Mouse (Mus musculus) embryonic facial prominence, embryonic 15.5 days (tissue): ENCODE measurements around the gene Sgms1. TPM values are rescaled to one million over a fixed set of nuclear protein-coding genes. Genes with fewer than 3 reads are reported as not detected.
A peak's percentile ranks its signal among the peaks of the same experiment; 100 is the strongest.

Experiments used
- ATAC-seq: fragments of 200-750 bp; cut with Nextera tagmentation; 2 replicates; pipeline ENCODE4 v1.8.0; 2017; ENCODE audit warnings: low read depth, moderate TSS enrichment; ENCODE audit not compliant: insufficient number of reproducible peaks, low FRiP score, low TSS enrichment
- H3K27ac ChIP-seq: fragments of 300-500 bp; sonication (generic); replicated peaks from 2 replicates; pipeline ENCODE4 v1.5.1; 2015; ENCODE audit warnings: mild to moderate bottlenecking, inconsistent platforms
- H3K27me3 ChIP-seq: fragments of 300-500 bp; sonication (generic); 2 replicates; pipeline ENCODE4 v1.6.1; 2015; ENCODE audit warnings: inconsistent platforms
- H3K36me3 ChIP-seq: fragments of 300-500 bp; sonication (generic); 2 replicates; pipeline ENCODE4 v1.6.1; 2015; ENCODE audit warnings: mild to moderate bottlenecking, inconsistent platforms
- H3K4me1 ChIP-seq: fragments of 300-500 bp; sonication (generic); 2 replicates; pipeline ENCODE4 v1.6.1; 2015; ENCODE audit warnings: inconsistent platforms
- H3K4me2 ChIP-seq: fragments of 300-500 bp; sonication (generic); replicated peaks from 2 replicates; pipeline ENCODE4 v1.6.1; 2015; ENCODE audit warnings: mild to moderate bottlenecking, inconsistent platforms
- H3K4me3 ChIP-seq: fragments of 300-500 bp; sonication (generic); replicated peaks from 2 replicates; pipeline ENCODE4 v1.5.1; 2015; ENCODE audit warnings: mild to moderate bottlenecking, inconsistent platforms
- H3K9ac ChIP-seq: fragments of 300-500 bp; sonication (generic); 2 replicates; pipeline ENCODE4 v1.6.1; 2015; ENCODE audit warnings: inconsistent platforms
- H3K9me3 ChIP-seq: fragments of 300-500 bp; sonication (generic); replicated peaks from 2 replicates; pipeline ENCODE4 v1.6.1; 2016; ENCODE audit warnings: inconsistent platforms
- WGBS: fragments of 180-500 bp; shearing (Covaris S2); methylation state at CpG from one replicate; pipeline ENCODE4 v1.1.7; 2015; 5-methylcytosine and 5-hydroxymethylcytosine counted together
- polyA plus RNA-seq: library from polyadenylated mRNA; unstranded; fragments of >200 nt; fragmentation: Nextera tagmentation; extraction: Ambion mirVana; gene quantifications from 2 replicates; pipeline ENCODE4 v1.2.1, GENCODE M21; 2015

Sgms1 gene
- polyA plus RNA-seq, 1 experiment from 2014 or later: 38.8 TPM

DNA sequence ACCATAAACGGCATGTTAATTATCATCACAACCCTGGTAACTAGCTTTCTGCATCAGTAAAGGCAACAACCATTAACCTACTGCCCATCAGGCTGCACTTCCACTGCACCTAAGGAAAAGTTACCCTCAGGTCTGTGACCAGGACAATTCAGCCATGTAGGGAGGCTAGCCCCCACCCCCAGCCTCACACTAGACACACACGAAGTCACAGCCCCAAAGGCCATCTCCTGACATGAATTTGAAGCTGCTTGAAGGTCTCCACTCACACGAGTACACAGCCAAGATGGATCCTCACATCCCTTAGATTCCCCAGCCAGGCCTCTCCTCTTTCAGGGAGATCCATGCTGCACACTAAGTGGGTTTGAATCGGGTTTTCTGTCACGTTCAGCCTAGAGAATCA, 42.0 kb downstream of the Sgms1 start:
- no peak overlapping the region for H3K4me3 ChIP-seq
- H3K9me3 ChIP-seq: no peaks in the 10 kb centered on the region
- peaks cover 40% of the 10 kb centered on the region for H3K4me1 ChIP-seq

DNA sequence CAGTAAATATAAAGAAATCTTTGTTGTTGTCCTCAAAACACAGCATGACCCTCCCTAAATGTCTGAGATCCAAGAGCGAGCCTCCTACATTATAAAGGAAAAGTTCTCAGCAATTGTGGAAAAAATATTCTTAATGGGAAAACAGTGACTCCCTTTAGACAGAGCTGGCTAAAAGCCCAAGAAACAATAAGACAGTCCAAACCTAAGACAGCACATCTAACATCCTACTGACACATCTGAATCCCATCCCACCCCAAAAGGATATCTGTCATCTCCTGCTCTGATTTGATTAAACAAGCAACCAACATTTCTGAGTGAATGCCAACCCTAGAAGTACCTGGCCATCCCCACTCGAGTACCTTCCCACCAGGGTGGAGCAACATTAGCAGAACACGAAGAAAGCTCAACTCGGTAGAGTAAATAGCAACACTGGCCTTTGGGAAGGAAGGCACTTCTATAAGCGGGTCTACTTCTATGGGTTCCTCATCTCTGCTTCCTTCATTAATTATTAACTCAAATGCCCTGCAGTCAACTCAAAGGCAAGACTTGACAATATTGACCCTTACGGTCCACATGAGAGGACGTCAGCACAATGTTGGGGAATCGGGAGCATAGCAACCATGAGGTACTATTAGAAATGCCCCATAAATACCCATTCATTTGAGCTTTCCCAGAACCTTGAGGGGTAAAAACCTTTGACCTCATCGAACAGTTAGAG, 42.7 kb downstream of the Sgms1 start:
- Histone ChIP-seq H3K9ac (no peak overlapping the region), H3K27ac (peak overlapping the region; percentile 76), H3K4me1 (peaks cover 47% of the 10 kb centered on the region), H3K4me2 (no peak overlapping the region), H3K27me3 (no peaks in the 10 kb centered on the region), H3K36me3 (no peaks in the 10 kb centered on the region), H3K9me3 (no peaks in the 10 kb centered on the region), H3K4me3 (no peak overlapping the region)
- 75% methylated on average over 9 of the region's 9 CpGs for WGBS
- no peak for ATAC-seq

More for the DNA sequence above, 42.0 kb downstream of the Sgms1 start:
- no peak overlapping the region for H3K4me2 ChIP-seq
- H3K36me3 ChIP-seq: no peaks in the 10 kb centered on the region
- no peak for ATAC-seq
- H3K27ac ChIP-seq: no peak overlapping the region
- 79% methylated on average over 5 of the region's 5 CpGs for WGBS
- H3K27me3 ChIP-seq: no peaks in the 10 kb centered on the region
- no peak overlapping the region for H3K9ac ChIP-seq

DNA sequence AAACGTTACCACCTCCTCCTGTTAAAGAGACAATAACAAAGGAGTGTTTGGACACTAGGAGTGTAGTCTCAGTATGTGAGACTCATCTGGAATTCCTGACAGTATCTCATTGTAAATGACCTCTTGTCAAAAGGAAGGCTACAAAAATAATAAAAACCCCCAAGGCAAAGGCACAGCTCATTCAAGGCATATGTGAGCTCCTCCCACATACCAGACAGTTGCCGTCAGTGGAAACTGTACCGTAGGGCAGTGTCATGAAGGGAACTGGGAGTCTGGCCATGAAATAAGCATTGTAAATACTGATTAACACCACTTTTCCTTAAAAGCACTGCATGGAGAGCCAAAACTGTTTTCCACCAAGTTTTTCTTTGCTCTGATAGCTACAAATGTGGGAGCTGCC, 43.3 kb downstream of the Sgms1 start:
- 9% methylated on average over 3 of the region's 3 CpGs for WGBS
- H3K9me3 ChIP-seq: no peaks in the 10 kb centered on the region

DNA sequence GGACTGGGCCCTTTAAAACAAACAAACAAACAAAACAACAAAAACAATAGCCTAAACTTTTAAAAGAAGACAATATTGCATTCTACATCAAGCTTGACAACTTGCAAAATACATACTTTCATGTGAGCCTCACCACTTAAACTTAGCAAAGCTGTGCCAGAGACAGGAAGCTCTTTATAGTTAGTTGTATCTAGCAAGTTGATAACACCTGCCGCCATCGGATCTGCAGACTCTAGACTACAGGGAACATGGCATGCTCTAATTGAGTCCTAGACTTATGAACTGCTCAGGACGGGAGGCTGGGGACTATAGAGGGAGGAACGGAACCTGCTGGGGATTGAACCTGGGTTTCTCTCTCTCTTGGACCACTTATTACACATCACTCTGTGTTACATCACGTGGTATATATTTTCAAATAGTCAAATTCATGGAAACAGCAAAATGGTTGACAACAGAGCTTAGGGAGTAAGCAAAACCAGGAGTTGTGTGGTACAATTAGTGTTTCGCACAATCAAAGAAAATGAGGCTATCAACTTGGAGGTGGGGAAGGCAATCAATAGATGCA, 44.3 kb downstream of the Sgms1 start:
- Histone ChIP-seq H3K4me1 (peaks cover 56% of the 10 kb centered on the region), H3K9ac (no peak overlapping the region), H3K36me3 (no peaks in the 10 kb centered on the region), H3K4me2 (no peak overlapping the region), H3K27me3 (no peaks in the 10 kb centered on the region), H3K4me3 (no peak overlapping the region), H3K27ac (0 out of 2 replicates have a peak overlapping the region, but pooled peaks have one; percentile 76), H3K9me3 (no peaks in the 10 kb centered on the region)
- 80% methylated on average over 6 of the region's 6 CpGs for WGBS
- ATAC-seq: no peak

More for the DNA sequence above, 43.3 kb downstream of the Sgms1 start:
- peaks cover 51% of the 10 kb centered on the region for H3K4me1 ChIP-seq
- peak overlapping the region; percentile 76 for H3K27ac ChIP-seq
- no peak overlapping the region for H3K4me3 ChIP-seq
- no peak overlapping the region for H3K4me2 ChIP-seq
- no peaks in the 10 kb centered on the region for H3K36me3 ChIP-seq
- H3K27me3 ChIP-seq: no peaks in the 10 kb centered on the region
- ATAC-seq: peak; percentile 83
- H3K9ac ChIP-seq: no peak overlapping the region

DNA sequence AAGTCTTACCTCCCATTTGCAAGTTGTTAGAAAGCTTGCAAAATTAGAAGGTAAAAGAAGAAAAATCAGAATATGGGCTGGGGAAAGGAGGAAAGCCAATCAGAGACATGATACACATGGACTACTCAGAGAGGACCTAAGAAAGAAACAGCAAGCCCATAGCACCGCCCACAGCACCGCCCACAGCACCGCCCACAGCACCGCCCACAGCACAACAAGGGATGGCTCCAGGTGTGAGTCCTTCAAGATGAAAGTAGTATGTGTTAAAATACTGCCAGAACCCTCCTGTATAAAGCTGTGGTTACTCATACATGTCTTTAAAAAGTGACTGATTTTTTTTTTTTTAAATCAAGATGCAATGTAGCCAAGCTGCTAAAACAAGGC, 44.8 kb downstream of the Sgms1 start:
- Histone ChIP-seq H3K4me3 (no peak overlapping the region), H3K9me3 (no peaks in the 10 kb centered on the region), H3K4me2 (0 out of 2 replicates have a peak overlapping the region, but pooled peaks have one; percentile 23), H3K36me3 (no peaks in the 10 kb centered on the region), H3K27ac (no peak overlapping the region), H3K9ac (no peak overlapping the region), H3K27me3 (no peaks in the 10 kb centered on the region), H3K4me1 (peaks cover 54% of the 10 kb centered on the region)
- 0 out of 2 replicates have a peak, but pooled peaks have one; percentile 45 for ATAC-seq
- WGBS: 25% methylated on average over 4 of the region's 4 CpGs

DNA sequence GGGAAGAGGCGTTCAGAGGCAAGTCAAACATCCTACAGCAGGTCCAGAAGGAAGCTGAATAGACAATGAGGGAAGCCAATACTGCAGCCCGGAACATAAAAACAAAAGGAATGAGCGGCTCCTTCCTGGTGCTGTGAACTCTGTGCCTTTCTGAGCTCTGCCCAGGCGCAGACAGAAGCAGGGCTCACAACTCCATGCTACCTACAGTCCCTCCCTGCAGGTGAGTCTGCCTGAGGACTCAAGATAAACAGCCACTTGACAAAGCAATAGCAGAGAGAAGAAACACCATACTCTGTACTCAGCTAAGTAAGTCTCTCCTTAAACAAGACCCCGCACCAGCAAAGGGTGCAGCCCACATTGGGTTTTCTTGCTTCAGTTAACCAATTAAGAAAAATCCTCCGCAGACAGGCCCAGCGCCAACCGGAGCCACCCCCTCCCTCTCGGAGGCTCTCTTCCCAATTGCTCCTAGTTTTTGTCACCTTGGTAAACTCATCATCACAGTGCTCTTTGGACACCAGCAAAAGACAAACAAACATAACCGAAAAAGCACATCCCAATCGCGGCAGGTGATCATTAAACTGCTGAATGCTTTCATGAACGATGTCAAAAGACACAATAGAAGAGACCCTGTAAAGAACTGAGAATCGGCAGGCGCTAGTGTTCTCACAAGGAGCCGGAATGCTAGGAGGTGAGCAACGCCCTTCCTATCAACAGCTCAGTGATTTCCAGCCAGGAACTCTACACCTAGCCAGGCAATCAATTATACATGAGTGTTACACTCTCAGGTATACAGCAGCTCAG, 45.4 kb downstream of the Sgms1 start:
- Histone ChIP-seq H3K4me1 (peaks cover 54% of the 10 kb centered on the region), H3K9me3 (no peaks in the 10 kb centered on the region), H3K27ac (peak overlapping the region; percentile 17; the same call in 1 of the 2 replicates), H3K36me3 (no peaks in the 10 kb centered on the region), H3K4me2 (peak overlapping the region; percentile 23), H3K9ac (no peak overlapping the region), H3K27me3 (no peaks in the 10 kb centered on the region), H3K4me3 (no peak overlapping the region)
- WGBS: 25% methylated on average over 17 of the region's 17 CpGs
- no peak for ATAC-seq

DNA sequence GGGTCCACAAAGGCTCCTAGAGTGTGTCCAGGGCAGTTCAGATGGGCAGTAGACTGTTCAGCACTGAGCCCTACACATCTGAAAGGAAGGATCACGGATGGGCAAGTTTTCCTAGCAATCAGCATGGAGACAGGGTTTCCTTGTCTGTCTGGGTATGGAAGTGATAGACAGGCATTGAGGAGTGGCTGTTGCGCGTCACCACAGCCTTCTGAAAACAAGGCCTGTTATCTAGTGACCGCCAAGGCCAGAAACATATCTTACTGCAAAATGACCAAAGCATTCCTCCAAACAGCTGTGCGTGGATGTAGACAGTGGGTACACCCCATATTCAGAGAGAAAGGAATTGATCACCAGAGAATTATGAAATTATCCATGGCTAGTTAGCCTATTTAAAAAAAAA, 47.1 kb downstream of the Sgms1 start:
- no peak overlapping the region for H3K27ac ChIP-seq
- 67% methylated on average over 5 of the region's 5 CpGs for WGBS
- ATAC-seq: no peak
- H3K9me3 ChIP-seq: no peaks in the 10 kb centered on the region
- H3K4me2 ChIP-seq: no peak overlapping the region
- no peaks in the 10 kb centered on the region for H3K36me3 ChIP-seq
- no peak overlapping the region for H3K9ac ChIP-seq
- peaks cover 55% of the 10 kb centered on the region for H3K4me1 ChIP-seq
- H3K4me3 ChIP-seq: no peak overlapping the region
- H3K27me3 ChIP-seq: no peaks in the 10 kb centered on the region

DNA sequence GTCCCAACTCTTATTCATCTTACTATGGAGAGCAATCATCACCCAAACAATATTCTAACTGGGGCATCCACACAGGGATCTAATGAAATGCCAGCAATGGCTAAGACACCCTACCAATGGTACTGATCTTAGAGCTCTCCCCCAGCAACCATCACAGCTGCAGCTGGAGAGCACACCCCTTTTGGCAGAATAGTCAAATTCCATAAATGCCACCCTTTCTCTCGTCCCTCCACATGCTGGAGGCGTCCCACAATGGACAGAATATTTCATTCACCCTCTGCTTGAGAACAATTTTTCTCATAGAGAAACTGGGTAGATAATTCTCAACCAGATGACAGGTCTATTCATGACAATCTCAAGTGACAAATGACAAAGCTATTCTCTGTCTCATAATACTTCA, 48.4 kb downstream of the Sgms1 start:
- H3K4me1 ChIP-seq: peaks cover 46% of the 10 kb centered on the region
- H3K36me3 ChIP-seq: no peaks in the 10 kb centered on the region
- no peak overlapping the region for H3K4me3 ChIP-seq
- H3K9me3 ChIP-seq: no peaks in the 10 kb centered on the region
- WGBS: 23% methylated on average over 2 of the region's 2 CpGs
- no peak overlapping the region for H3K9ac ChIP-seq
- no peaks in the 10 kb centered on the region for H3K27me3 ChIP-seq
- no peak overlapping the region for H3K4me2 ChIP-seq
- no peak for ATAC-seq
- no peak overlapping the region; the same call in 1 of the 2 replicates for H3K27ac ChIP-seq

DNA sequence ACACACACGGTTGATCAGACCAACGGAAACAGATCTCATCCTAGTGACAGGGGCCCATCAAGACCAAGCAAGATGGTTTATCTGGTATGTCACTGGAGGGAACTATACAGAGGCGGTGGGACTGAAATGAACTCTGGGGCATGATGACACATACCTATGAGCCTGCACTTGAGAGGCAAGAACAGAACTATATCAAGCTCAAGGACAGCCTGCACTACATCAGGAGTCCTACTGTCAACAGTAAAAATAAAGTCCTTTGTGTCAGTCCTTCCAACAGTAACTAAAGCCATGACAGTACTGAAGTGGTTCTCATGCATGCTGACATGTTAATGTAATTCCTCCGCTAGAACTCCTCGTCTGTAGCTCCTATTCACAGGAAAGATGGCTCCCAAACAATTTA, 49.3 kb downstream of the Sgms1 start:
- no peak for ATAC-seq
- WGBS: 91% methylated on average over 5 of the region's 5 CpGs
- no peak overlapping the region for H3K9ac ChIP-seq
- no peak overlapping the region for H3K27ac ChIP-seq
- H3K4me2 ChIP-seq: no peak overlapping the region
- no peaks in the 10 kb centered on the region for H3K36me3 ChIP-seq
- no peak overlapping the region for H3K4me3 ChIP-seq
- no peaks in the 10 kb centered on the region for H3K9me3 ChIP-seq
- no peaks in the 10 kb centered on the region for H3K27me3 ChIP-seq
- peaks cover 37% of the 10 kb centered on the region for H3K4me1 ChIP-seq

DNA sequence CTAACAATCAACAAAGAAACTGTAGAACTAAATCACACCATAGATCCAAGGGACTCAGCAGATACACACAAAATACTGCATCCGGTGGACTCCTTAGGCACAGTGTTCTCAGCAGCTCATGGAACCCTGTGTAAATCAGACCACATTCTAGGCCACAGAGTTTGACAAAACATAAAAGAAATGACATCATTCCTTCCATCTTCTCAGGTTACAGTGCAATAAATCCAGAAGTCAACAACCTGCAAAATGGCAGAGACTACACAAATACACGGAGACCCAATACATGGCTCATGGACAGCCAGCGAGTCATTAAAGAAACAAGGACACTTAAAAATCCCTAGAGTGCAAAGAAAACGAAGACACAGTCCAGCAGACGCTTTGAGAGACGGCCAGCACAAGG, 51.8 kb downstream of the Sgms1 start:
- WGBS: 44% methylated on average over 6 of the region's 6 CpGs
- H3K9ac ChIP-seq: no peak overlapping the region
- no peaks in the 10 kb centered on the region for H3K36me3 ChIP-seq
- ATAC-seq: no peak
- H3K4me2 ChIP-seq: no peak overlapping the region
- peaks cover 28% of the 10 kb centered on the region for H3K4me1 ChIP-seq
- no peak overlapping the region for H3K4me3 ChIP-seq
- H3K27ac ChIP-seq: no peak overlapping the region; the same call in 1 of the 2 replicates
- H3K9me3 ChIP-seq: no peaks in the 10 kb centered on the region
- no peaks in the 10 kb centered on the region for H3K27me3 ChIP-seq

DNA sequence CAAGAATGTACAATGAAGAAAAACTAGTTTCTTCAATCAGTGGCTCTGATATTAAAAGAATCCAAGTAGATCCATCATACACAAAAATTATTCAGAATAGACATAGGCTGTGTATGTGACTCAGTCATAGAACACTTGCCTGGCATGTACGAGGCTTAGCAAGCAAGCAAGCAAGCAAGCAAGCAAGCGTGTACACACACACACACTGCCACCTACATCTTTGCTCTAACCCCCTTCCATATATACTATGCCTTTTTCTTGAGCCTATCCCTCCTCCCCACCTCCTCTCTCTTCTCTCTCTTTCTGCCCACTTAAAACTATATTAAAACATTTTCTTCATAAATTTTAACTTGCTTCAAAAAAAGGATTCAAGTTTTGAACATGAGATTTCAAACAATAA, 54.8 kb downstream of the Sgms1 start:
- Histone ChIP-seq H3K4me3 (no peak overlapping the region), H3K4me2 (no peak overlapping the region), H3K9ac (no peak overlapping the region), H3K36me3 (no peaks in the 10 kb centered on the region), H3K9me3 (no peaks in the 10 kb centered on the region), H3K27ac (no peak overlapping the region), H3K27me3 (no peaks in the 10 kb centered on the region), H3K4me1 (peaks cover 11% of the 10 kb centered on the region; the same call in 1 of the 2 replicates)
- no peak for ATAC-seq
- WGBS: 89% methylated on average over 2 of the region's 2 CpGs
